Mouse (Mus musculus) fibroblast of lung, adult 2 months (primary cell): Measurements from ENCODE around the gene Zfp628.
"Not testable (repeated sequence)": the region's sequence is repeated elsewhere in the genome, so short reads cannot be mapped to it uniquely, and the experiment has no call there.

Experiments
- DNase-seq: peaks from one replicate; pipeline ENCODE4 v3.0.0-alpha.2; 2011; ENCODE audit warnings: low read depth

Gene Zfp628

GRCm38 (mm10) chr7:4915007-4915665, at the start of gene Zfp628:
Zfp628 (plus strand) TSS chr7:4915217.
- DNase-seq: peak; percentile 80

- DNase-seq: peak; percentile 99
Observed at GRCm38 (mm10) chr7:4865579-4866493, 49.2 kb upstream of the Zfp628 start.

- no peak for DNase-seq
Observed at GRCm38 (mm10) chr7:4866631-4867180, 48.3 kb upstream of the Zfp628 start.

- no peak for DNase-seq
Observed at GRCm38 (mm10) chr7:4870133-4870532, 44.9 kb upstream of the Zfp628 start, which contains the start of gene Isoc2b. Isoc2b (minus strand) TSS chr7:4870258.

GRCm38 (mm10) chr7:4876753-4877221, 38.2 kb upstream of the Zfp628 start, which contains the start of gene Isoc2a:
Isoc2a (plus strand) TSS chr7:4877153.
- DNase-seq: peak; percentile 96

GRCm38 (mm10) chr7:4877226-4877625, 37.8 kb upstream of the Zfp628 start:
- DNase-seq: no peak

GRCm38 (mm10) chr7:4878186-4878585, 36.8 kb upstream of the Zfp628 start:
- no peak for DNase-seq

GRCm38 (mm10) chr7:4879036-4879435, 36.0 kb upstream of the Zfp628 start:
- not testable (repeated sequence) for DNase-seq

GRCm38 (mm10) chr7:4886680-4887079, 28.3 kb upstream of the Zfp628 start:
- peak; percentile 49 for DNase-seq

- DNase-seq: no peak
Observed at GRCm38 (mm10) chr7:4895186-4895585, 19.8 kb upstream of the Zfp628 start.

GRCm38 (mm10) chr7:4898851-4899648, 16.0 kb upstream of the Zfp628 start:
- DNase-seq: no peak

- DNase-seq: no peak
Observed at GRCm38 (mm10) chr7:4899649-4900522, 15.1 kb upstream of the Zfp628 start.

- no peak for DNase-seq
Observed at GRCm38 (mm10) chr7:4900523-4900851, 14.5 kb upstream of the Zfp628 start.

GRCm38 (mm10) chr7:4901171-4901570, 13.8 kb upstream of the Zfp628 start:
- no peak for DNase-seq

GRCm38 (mm10) chr7:4902404-4902803, 12.6 kb upstream of the Zfp628 start:
- DNase-seq: no peak

GRCm38 (mm10) chr7:4906466-4906950, 8.5 kb upstream of the Zfp628 start, which contains the start of gene Gm36210:
Gm36210 (minus strand) TSS chr7:4906516.
- no peak for DNase-seq

GRCm38 (mm10) chr7:4911561-4911960, 3.5 kb upstream of the Zfp628 start:
- DNase-seq: peak; percentile 43

- DNase-seq: no peak
Observed at GRCm38 (mm10) chr7:4912248-4912647, 2.8 kb upstream of the Zfp628 start.

- no peak for DNase-seq
Observed at GRCm38 (mm10) chr7:4915669-4916416, 826 bp downstream of the Zfp628 start.

GRCm38 (mm10) chr7:4917494-4917893, 2.5 kb downstream of the Zfp628 start:
- DNase-seq: no peak
